Mouse (Mus musculus) limb, embryonic 14.5 days (tissue): Measurements from ENCODE around the gene Stat6. TPM values are rescaled to one million over a fixed set of nuclear protein-coding genes. Genes with fewer than 3 reads are reported as not detected.

Experiments used
- ATAC-seq: fragments of 200-750 bp; cut with Nextera tagmentation; 2 replicates; pipeline ENCODE4 v1.8.0; 2017; ENCODE audit warnings: low read depth, moderate number of reproducible peaks, moderate TSS enrichment; ENCODE audit not compliant: low FRiP score
- DNase-seq: peaks from one replicate; pipeline ENCODE4 v3.0.0-alpha.2; 2015; ENCODE audit warnings: low spot score
- H3K27ac ChIP-seq: fragments of 300-500 bp; sonication (generic); replicated peaks from 2 replicates; pipeline ENCODE4 v1.5.1; 2014; ENCODE audit warnings: low read depth, mild to moderate bottlenecking, low read length, moderate library complexity, mixed read lengths
- H3K27me3 ChIP-seq: fragments of 300-500 bp; sonication (generic); 2 replicates; pipeline ENCODE4 v1.6.1; 2014; ENCODE audit warnings: low read length, mixed read lengths; ENCODE audit not compliant: control insufficient read depth, insufficient read depth
- H3K36me3 ChIP-seq: fragments of 300-500 bp; sonication (generic); 2 replicates; pipeline ENCODE4 v1.6.1; 2014; ENCODE audit warnings: mild to moderate bottlenecking, low read length, moderate library complexity, mixed read lengths; ENCODE audit not compliant: control insufficient read depth, insufficient read depth
- H3K4me1 ChIP-seq: fragments of 300-500 bp; sonication (generic); 2 replicates; pipeline ENCODE4 v1.6.1; 2014; ENCODE audit warnings: antibody characterized with exemption, low read length, mixed read lengths; ENCODE audit not compliant: control insufficient read depth, insufficient read depth
- H3K4me2 ChIP-seq: fragments of 300-500 bp; sonication (generic); replicated peaks from 2 replicates; pipeline ENCODE4 v1.6.1; 2014; ENCODE audit warnings: low read depth, mild to moderate bottlenecking, low read length, moderate library complexity; ENCODE audit not compliant: severe bottlenecking
- H3K4me3 ChIP-seq: fragments of 300-500 bp; sonication (generic); replicated peaks from 2 replicates; pipeline ENCODE4 v1.5.1; 2014; ENCODE audit warnings: low read length
- H3K9ac ChIP-seq: fragments of 300-500 bp; sonication (generic); 2 replicates; pipeline ENCODE4 v1.6.1; 2014; ENCODE audit warnings: mild to moderate bottlenecking, low read depth, low read length, moderate library complexity; ENCODE audit not compliant: severe bottlenecking
- H3K9me3 ChIP-seq: fragments of 300-500 bp; sonication (generic); 2 replicates; pipeline ENCODE4 v1.6.1; 2016; ENCODE audit warnings: low read length; ENCODE audit not compliant: control insufficient read depth
- POLR2A ChIP-seq: fragments of 200-500 bp; IDR thresholded peaks from 2 replicates; pipeline ENCODE4 v1.8.0; 2012; ENCODE audit warnings: inconsistent platforms, mild to moderate bottlenecking, moderate library complexity, borderline replicate concordance; ENCODE audit not compliant: insufficient read depth, insufficient read length; ENCODE audit errors: extremely low read depth
- WGBS: fragments of 180-500 bp; shearing (Covaris S2); extraction: QIAGEN DNeasy Blood & Tissue Kit; methylation state at CpG from one replicate; pipeline ENCODE4 v1.1.7; 2014; 5-methylcytosine and 5-hydroxymethylcytosine counted together
- polyA plus RNA-seq, 2 experiments: library from polyadenylated mRNA; depleted of rRNA in 1 of 2; stranded (reverse) in 1 of 2; unstranded in 1 of 2; fragments of >200 nt; fragmentation: Nextera tagmentation in 1 of 2; extraction: Ambion mirVana in 1 of 2; gene quantifications; 2 replicates each; pipeline versions ENCODE4 v1.2.1 to v1.2.3; 2012 to 2014

The Stat6 gene
- polyA plus RNA-seq, 2 experiments: 22.2 to 30.7 TPM

- no peak for TF ChIP-seq POLR2A
- no peak for ATAC-seq
- peak overlapping the region; percentile 54 for H3K4me2 ChIP-seq
- peak overlapping the region; percentile 79 for H3K9ac ChIP-seq
- no peaks in the 10 kb centered on the region for H3K9me3 ChIP-seq
- H3K27me3 ChIP-seq: no peaks in the 10 kb centered on the region
- H3K27ac ChIP-seq: peak overlapping the region; percentile 98
- peak overlapping the region; percentile 55 for H3K4me3 ChIP-seq
- DNase-seq: peak; percentile 50
- 5% methylated on average over 7 of the region's 7 CpGs for WGBS
- peaks cover 8% of the 10 kb centered on the region for H3K36me3 ChIP-seq
- H3K4me1 ChIP-seq: peaks cover 28% of the 10 kb centered on the region
These were observed 26.4 kb downstream of the Stat6 start for GRCm38 (mm10) chr10:127669170-127669569.

GRCm38 (mm10) chr10:127670185-127670584 lies 27.4 kb downstream of the Stat6 start:
- Histone ChIP-seq H3K9me3 (no peaks in the 10 kb centered on the region), H3K9ac (no peak overlapping the region), H3K4me1 (peaks cover 18% of the 10 kb centered on the region), H3K4me2 (no peak overlapping the region), H3K36me3 (no peaks in the 10 kb centered on the region), H3K27me3 (no peaks in the 10 kb centered on the region), H3K27ac (no peak overlapping the region), H3K4me3 (no peak overlapping the region)
- no peak for TF ChIP-seq POLR2A
- no peak for DNase-seq
- ATAC-seq: no peak
- 78% methylated on average over 2 of the region's 2 CpGs for WGBS

GRCm38 (mm10) chr10:127671276-127671675 lies 28.5 kb downstream of the Stat6 start:
- Histone ChIP-seq H3K27me3 (no peaks in the 10 kb centered on the region), H3K9me3 (no peaks in the 10 kb centered on the region), H3K4me2 (no peak overlapping the region), H3K4me3 (no peak overlapping the region), H3K9ac (no peak overlapping the region), H3K4me1 (peaks cover 16% of the 10 kb centered on the region), H3K27ac (no peak overlapping the region), H3K36me3 (no peaks in the 10 kb centered on the region)
- no peak for ATAC-seq
- WGBS: 42% methylated on average over 2 of the region's 2 CpGs
- DNase-seq: no peak
- TF ChIP-seq POLR2A: no peak

- no peak overlapping the region for H3K9ac ChIP-seq
- no peaks in the 10 kb centered on the region for H3K27me3 ChIP-seq
- H3K9me3 ChIP-seq: no peaks in the 10 kb centered on the region
- no peak overlapping the region for H3K27ac ChIP-seq
- H3K36me3 ChIP-seq: no peaks in the 10 kb centered on the region
- no peak overlapping the region for H3K4me3 ChIP-seq
- H3K4me1 ChIP-seq: peaks cover 11% of the 10 kb centered on the region
- WGBS: 90% methylated on average over 6 of the region's 6 CpGs
- DNase-seq (no peak), ATAC-seq (no peak)
- no peak for TF ChIP-seq POLR2A
- H3K4me2 ChIP-seq: no peak overlapping the region
These were observed 31.4 kb downstream of the Stat6 start for GRCm38 (mm10) chr10:127674046-127674655.

- no peaks in the 10 kb centered on the region for H3K27me3 ChIP-seq
- peaks cover 4% of the 10 kb centered on the region for H3K4me1 ChIP-seq
- no peaks in the 10 kb centered on the region for H3K9me3 ChIP-seq
- no peak overlapping the region for H3K27ac ChIP-seq
- H3K36me3 ChIP-seq: no peaks in the 10 kb centered on the region
- H3K9ac ChIP-seq: no peak overlapping the region
- H3K4me3 ChIP-seq: no peak overlapping the region
- no peak for TF ChIP-seq POLR2A
- ATAC-seq: no peak; the same call in 1 of the 2 replicates
- DNase-seq: peak; percentile 82
- no peak overlapping the region for H3K4me2 ChIP-seq
- 87% methylated on average over 8 of the region's 8 CpGs for WGBS
These were observed 32.2 kb downstream of the Stat6 start for GRCm38 (mm10) chr10:127674794-127675522.
